Mouse (Mus musculus) urinary bladder, postnatal 36 days (tissue): Measurements from ENCODE around the gene Spsb2.
"Not testable (repeated sequence)": the region's sequence is repeated elsewhere in the genome, so short reads cannot be mapped to it uniquely, and the experiment has no call there.

Experiments
- DNase-seq, 2 experiments: peaks; one replicate each; pipeline ENCODE4 v3.0.0; 2022; ENCODE audit warnings: low spot score in 2 of 2, mixed read lengths in 1 of 2

Gene Spsb2

GRCm38 (mm10) chr6:124816611-124817010 lies 8.2 kb downstream of the Spsb2 start:
- DNase-seq = no peak

DNA sequence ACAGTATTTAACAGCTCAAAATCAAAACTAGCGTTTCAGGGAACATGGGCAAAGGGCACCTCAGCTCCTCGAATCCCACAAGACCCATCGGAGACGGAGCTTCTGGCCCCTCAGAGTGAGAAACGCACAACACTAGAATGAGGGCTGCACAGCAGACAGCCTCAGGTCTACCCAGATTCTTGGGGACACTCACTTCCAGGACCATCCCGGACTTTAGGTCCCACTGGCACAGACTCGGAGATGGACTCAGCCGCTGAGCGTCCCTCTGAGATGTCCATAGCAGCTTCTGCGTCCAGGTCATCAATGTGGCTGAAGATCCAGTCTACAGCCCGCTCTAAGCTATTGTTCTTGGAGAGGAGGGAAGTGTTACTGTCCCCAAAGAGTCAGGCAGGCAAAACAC lies 8.7 kb downstream of the Spsb2 start:
- no peak for DNase-seq

DNA sequence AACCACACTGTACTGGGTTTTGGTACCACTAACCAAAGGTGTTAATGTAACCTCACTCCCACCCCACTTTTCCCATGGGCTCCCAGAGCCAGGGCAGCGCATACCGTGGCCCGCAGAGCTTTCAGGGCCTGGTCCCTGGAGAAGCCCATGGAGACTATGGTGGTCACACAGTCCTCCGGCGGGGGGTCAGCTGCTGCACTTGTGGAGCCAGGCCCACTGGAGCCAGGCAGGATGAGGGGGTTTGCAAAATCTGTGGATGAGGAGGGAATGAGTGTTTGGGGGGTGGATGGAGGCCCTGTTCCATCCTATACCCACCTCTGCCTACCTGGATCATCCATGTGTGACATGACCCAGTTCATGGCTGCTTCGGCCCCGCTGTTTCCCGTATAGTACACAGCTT lies 9.1 kb downstream of the Spsb2 start:
- DNase-seq = no peak

- no peak for DNase-seq
These were observed 9.5 kb downstream of the Spsb2 start for GRCm38 (mm10) chr6:124817971-124818370.

- no peak for DNase-seq
These were observed 12.4 kb downstream of the Spsb2 start for GRCm38 (mm10) chr6:124820891-124821290.

DNA sequence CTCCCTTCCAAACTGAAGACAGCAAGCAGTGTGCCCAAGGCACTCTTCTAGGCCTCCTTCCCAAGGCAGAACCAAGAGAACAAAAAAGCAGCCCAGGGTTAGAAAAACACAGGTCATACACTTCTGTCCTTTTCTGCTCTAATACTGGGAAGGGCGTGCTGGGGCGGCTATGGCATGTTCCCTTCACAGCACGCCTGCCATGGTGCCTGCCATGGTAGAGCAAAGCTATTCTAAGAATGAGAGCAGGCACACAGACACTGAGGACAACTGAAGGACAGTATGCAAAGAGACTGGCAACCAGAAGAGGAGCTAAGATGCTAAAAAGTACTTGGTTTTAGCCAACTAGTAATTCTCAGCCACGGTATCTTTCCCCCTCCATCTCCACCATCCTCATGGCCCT lies 13.6 kb downstream of the Spsb2 start:
- no peak for DNase-seq

GRCm38 (mm10) chr6:124828101-124828592 lies 19.7 kb downstream of the Spsb2 start:
- peak; percentile 46 to 71 for DNase-seq

DNA sequence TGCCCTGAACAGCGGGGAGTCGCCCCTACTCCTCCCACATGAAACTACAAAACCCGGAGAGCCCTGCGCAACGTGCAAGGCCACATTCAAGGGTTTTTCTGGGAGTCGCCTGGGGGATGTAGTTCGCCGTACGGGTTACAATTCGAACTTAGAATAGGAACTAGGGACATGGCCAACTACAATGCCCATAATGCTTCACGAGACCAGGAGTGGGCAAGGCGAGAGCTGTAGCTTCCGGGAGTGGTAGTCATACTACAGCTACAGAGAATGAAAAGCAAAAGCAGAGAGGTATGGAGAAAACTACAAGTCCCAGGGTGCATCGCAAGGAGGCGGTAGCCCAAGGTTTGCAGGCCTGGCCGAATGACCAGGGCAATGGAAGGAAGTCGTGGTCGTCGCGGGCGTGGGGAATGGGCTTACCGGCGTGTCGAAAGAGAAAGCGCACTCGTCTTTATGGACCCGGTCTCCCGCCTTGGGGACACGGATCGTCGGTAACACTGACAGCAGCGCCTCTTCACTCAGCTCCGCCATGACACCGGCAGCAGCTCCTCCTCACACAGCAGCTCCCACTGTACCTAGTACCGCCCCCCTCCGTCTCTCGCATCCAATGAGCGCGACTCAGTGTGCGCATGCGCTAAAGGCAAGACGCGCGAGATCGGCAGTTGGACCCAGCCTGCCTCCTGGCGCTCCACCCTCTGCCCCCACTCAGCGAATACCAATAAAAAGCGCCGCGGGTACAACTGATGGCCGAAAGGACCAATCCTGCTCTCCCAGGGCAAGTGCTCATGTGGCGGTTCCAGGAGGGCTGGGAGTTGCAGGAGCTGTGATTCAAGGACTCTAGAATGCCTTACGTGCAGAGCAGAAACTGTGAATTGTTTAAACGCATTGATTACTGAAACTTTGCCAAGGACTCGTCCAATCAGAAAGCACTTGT lies 20.7 kb downstream of the Spsb2 start, which contains the start of the genes Usp5 and Cdca3:
Gene Usp5, minus strand, starts transcription at position 617 of the 931 bp plus-strand sequence.
Gene Cdca3, plus strand, starts transcription at position 680 of the 931 bp plus-strand sequence.
- peak; percentile 95 to 98 for DNase-seq

DNA sequence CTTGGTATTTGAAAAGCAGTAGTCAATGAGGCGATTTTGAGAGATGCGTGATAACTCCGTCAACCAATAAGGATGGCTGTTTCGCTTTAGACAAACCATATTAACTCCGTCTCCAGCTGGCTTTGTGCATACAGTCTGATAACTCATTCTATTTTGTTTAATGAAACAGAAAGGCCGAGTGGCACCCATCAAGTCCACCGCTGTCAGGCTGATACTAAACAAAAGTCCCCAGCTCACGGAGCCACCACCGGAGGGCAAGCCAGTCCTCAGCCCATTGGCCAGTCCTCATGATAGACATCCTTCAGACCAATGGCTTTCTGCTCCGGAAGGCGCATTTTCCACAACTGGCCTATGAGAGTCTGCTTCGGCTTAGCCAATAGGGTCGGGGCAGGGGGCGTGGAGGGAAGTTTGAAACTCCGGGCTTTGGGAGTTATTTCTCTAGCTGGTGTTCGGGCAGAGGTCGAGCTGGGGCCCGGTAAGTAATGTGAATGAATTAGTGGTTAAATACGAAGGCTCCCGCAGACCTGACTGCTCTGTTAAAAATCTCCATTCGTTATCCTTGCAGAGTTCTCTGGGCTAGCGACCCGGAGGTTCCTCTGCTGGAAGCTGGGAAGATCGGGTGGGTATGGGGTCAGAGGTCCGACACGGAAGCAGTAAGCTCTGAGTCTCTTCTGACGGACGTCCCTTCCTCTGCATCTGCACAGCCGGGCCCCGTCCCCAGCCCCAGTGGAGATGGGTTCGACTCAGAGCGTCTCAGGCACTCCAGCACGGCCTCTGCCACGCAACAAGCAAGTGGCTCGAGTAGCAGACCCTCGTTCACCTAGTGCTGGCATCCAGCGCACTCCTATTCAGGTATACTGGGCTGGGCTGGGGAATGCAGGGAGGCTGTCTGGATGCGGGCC lies 21.6 kb downstream of the Spsb2 start:
- peak; percentile 86 to 91 for DNase-seq

GRCm38 (mm10) chr6:124831199-124831598 lies 22.7 kb downstream of the Spsb2 start:
- DNase-seq = not testable (repeated sequence)

GRCm38 (mm10) chr6:124831649-124832048 lies 23.2 kb downstream of the Spsb2 start:
- no peak for DNase-seq

DNA sequence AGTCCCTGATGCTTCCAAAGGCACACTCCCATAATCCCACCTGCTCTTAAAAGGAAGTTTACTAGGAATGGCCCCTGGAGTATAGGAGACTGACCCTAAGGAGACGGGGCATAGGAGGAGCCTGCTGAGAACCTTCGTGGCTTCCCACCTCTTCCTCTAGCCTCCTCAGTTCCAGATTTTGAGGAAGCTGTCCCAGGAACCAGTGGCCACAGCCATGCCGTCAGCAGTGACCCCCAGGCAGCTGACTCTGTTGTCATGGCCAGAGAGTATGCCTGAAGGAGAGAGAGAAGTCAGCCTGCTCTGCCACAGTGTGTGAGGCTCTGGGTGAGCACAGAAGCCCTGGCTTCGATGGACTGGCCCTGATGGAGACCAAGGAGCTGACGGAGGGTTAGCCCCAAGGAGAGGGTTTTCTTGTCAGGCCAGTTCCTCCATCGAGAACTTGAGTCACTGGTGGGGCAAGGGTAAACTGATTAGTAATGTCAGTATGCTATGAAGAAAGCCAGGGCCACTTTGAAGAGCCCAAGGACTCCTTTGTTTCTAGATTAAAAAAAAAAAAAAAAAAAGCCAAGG lies 26.1 kb downstream of the Spsb2 start:
- DNase-seq = peak; percentile 39 to 49

DNA sequence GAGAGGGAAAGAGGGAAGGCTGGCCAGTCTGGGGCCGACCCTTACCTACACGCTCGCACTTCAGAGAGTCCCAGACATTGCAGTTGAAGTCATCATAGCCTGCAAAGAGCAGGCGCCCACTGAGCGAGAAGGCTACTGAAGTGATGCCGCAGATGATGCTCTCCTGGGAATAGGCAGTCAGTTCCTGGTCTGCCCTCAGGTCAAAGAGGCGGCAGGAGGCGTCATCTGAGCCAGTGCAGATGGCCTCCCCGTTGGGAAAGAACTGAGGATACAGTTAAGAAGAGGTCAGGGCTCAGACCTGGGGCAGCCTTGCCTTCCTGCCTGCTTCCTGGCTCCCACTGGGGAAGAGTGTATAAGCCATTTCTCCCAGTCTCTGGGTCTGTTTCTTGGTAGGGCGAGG lies 27.1 kb downstream of the Spsb2 start:
- DNase-seq = no peak

DNA sequence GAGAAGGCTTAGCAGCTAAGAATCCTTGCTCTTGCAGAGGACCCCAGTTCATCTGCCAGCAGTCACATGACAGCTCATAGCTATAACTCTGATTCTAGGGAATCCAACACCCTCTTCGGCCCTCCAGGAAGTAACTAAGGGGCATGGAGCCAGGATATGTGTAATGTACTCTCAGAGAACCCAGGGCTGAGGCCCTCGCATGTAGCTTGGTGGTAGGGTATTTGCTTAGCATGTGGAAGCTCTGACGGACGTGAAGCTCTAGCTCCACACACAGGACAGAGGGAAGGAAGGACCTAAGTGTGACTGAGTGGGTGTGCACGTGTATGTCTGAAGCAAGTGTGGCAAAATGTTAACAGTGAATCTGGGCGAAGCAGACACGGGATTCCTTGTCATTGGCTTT lies 27.9 kb downstream of the Spsb2 start:
- DNase-seq = no peak

- DNase-seq = no peak
These were observed 31.3 kb downstream of the Spsb2 start for GRCm38 (mm10) chr6:124839805-124840204.

DNA sequence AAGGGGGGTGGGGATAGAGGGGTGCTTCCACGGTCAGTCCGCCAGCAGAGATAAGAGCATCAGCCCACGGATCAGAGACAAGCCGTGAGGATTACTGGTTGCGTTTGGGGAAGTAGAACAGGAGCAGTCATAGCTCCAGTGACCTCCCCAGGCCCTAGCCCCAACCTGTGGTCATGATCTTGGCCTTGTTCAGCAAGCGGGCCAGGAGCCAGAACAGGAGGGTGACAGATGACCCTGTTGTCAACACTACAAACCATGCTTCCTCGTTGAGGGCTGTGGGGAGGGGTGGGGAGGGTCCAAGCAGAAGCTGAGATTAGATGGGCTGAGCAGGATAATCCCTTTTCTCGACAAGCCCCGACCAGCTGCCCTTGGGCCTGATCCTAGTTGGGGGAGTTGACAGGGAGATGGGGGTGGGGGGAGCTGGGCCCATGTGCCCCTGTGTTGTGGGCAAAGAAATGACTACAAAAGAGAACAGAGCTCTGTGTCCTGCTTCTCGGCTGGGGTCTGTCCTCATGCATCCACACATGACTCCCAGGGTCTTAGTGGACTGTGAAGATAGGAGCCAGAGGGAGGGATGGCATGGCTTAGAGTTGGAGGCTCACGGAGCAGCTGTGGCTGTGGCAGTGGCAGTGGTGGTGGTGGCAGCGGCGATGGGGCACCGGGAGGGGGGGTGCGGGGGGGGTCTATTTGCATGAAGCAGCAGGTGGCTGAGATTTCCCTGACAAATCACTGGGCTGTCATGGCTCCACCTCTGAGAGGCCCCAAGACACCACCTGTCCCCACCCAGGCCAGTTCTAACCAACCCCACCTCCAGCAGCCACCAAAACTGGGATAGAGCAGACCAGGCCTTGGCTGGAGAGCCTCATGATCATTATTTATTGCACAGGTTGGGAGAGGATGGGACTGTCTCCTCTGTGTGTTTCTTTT lies 32.0 kb downstream of the Spsb2 start, which contains the start of gene Gnb3:
Gene Gnb3, minus strand, starts transcription at position 35 of the 927 bp plus-strand sequence.
- DNase-seq = no peak

- DNase-seq = peak; percentile 85 to 86
These were observed 38.8 kb downstream of the Spsb2 start for GRCm38 (mm10) chr6:124847305-124847704.

GRCm38 (mm10) chr6:124850535-124850934 lies 42.1 kb downstream of the Spsb2 start:
- no peak for DNase-seq

- DNase-seq = no peak
These were observed 46.2 kb downstream of the Spsb2 start for GRCm38 (mm10) chr6:124854647-124855046.

DNA sequence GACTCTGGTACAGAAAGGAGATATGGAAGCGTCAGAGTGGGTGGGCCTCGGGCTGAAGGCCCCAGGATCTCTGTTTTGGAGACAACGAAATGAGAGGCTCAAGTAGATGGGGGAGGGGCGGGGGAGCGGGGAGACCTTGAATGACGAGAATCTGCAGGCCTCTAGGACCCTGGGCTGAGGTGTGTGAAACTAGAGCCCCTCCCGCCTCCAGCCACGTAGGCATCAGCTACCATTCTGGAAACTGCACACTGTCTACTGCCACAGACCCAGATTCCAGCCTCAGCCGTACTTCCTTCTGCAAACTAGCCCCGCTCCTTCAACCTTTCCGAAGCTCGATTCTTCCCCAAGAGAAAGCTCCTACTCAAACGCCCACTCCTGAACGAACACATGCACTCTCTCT lies 47.9 kb downstream of the Spsb2 start:
- no peak for DNase-seq
